Mouse (Mus musculus): Measurements from ENCODE around the gene Sox6. TPM values are rescaled to one million over a fixed set of nuclear protein-coding genes. Genes with fewer than 3 reads are reported as not detected.

Gene Sox6
- polyA plus RNA-seq, 1 experiment from 2014 or later: not detected

DNA sequence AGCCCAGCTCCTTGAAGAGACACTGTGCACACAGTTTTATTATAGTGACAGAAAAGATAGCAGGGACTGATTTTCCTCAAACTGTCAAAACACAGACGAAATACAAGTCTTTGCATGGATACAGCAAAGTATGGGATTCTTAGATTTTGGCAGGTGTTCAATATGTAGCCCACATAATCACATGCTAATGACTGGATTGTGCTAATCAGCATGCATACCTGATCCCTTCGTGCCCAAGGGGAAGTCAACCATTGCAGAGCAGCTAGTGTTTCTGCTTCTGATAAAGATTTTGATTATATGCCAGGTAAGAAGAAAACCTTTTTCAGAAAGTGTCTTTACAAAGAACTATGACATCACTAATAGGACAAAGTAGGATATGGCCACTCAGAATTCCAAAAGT, 245.8 kb downstream of the Sox6 start:
- Histone ChIP-seq H3K36me3 (ENCODE audit: inconsistent target) (no peaks in the 10 kb centered on the region), H3K4me3 (ENCODE audit: inconsistent target) (no peak overlapping the region), H3K27ac (no peak overlapping the region), H3K79me2 (ENCODE audit: inconsistent target) (no peaks in the 10 kb centered on the region)
- 36% methylated on average over 2 of the region's 2 CpGs for WGBS (ENCODE audit: missing documents)

DNA sequence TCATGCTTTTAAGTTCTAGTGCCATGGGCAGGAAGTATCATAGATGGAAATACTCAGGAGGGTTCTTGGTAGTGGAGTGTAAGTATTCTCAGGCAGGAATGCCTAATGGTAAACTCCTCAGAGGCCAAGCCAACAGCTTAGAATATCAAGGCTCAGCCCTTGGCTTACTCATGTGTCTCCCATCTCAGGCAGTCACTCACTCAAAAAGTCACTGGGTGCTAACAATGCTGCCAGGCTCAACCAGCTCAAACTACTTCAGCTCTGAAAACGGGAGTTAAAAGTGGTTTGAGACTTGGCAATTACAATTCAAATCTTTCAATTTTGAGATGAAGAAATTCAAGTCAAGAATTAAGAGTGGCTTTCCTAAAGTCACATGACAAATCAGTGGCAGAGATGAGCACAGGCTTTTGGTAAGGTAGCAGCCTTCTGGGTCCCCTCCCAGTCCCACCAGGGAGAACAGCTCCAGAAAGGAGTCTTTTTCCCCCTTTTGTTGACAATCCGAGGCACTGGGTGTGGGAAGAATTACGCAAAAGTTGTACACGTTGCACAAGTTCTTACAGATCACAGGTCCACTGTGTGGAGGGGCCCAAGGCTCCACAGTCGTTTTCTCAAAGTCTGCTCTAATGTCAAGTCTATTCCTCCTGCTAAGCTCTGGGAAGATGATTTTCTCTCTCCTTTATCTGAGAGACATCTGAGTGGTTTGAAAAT, 249.3 kb downstream of the Sox6 start:
- Histone ChIP-seq H3K27ac (no peak overlapping the region), H3K79me2 (ENCODE audit: inconsistent target) (no peaks in the 10 kb centered on the region), H3K36me3 (ENCODE audit: inconsistent target) (no peaks in the 10 kb centered on the region), H3K4me3 (ENCODE audit: inconsistent target) (no peak overlapping the region)
- 64% methylated on average over 5 of the region's 5 CpGs for WGBS (ENCODE audit: missing documents)

DNA sequence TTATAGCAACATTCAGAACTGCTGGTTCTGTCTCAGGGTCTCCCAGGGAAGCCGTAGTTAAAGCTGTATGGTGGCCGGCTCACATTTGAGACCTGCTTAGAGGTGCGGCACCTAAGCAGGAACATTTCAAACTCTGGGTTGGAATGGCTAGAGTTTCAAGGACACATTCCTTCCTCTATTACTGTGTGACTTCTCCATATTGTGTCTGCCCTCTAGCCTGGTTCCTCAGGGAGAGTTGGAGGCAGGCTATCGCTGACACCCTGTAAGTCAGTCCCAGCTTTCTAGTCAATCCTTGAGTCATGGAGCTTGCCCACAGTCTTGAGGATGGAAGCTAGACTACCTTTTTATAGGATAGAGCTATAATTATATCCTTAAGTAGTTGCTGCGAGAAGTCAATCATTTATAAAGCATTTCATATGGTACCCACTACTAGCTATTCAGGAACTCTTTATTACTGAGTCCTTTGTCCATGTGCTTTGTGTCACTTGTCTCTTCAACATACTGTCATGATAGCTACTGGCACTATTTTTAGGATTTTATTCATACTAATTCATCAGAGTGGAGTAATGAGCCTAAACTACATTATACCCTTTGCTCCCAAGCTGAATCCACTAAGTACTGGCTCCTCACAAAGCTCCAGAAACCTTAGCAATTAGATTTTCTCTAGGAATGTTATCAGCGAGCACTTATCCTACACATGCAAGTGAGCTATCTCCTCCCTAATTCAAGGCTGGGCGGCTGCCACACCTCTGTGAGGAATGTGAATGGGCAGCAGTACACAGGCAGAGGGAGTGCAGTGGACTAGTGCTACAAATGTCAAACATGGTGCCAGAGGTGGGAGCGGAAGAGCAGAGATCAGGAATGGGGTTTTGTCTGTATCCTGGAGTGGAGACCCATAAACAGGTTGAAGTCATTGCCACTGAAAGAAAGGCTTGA, 254.3 kb downstream of the Sox6 start:
- Histone ChIP-seq H3K79me2 (ENCODE audit: inconsistent target) (no peaks in the 10 kb centered on the region), H3K36me3 (ENCODE audit: inconsistent target) (no peaks in the 10 kb centered on the region), H3K4me3 (ENCODE audit: inconsistent target) (no peak overlapping the region), H3K27ac (no peak overlapping the region)
- 95% methylated on average over 8 of the region's 8 CpGs for WGBS (ENCODE audit: missing documents)

DNA sequence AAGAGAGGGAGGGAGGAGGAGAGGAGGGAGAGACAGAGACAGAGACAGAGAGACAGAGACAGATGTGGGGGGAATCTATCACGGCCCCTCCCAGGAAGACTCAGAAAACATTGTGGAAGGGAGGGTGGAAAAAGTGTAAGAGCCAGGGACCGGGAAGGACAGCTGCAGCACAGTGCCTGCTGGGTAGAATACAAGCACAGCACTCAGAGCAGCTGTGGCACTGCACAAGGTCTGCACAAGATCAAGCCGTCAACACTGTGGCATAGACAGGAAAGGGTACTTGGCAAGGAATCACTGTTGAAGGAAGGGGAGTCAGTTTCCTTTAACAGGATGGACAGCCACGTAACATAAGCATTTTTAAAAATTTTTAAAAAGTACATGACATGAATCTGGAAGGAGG, 258.4 kb downstream of the Sox6 start:
- H3K4me3 ChIP-seq (ENCODE audit: inconsistent target): no peak overlapping the region

DNA sequence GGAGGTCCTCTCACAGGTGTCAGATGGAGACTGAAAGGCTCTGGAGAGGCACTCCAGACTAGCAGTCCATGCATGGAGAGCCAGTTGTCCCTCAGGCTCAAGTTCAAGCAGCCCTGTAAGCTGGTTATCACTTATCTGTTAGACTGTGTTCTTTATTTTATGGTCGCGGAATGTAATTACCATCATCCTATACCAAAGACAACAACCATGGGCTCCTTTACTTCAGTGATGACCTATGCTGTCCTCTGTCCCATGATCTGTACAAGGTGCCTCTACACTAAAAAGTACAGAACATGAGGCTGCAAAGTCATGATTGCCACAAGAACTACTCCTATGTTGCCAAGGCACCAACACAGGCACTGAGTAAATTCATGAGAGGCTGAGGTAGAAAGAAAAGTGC, 259.1 kb downstream of the Sox6 start:
- 94% methylated on average over 2 of the region's 2 CpGs for WGBS (ENCODE audit: missing documents)
- H3K36me3 ChIP-seq (ENCODE audit: inconsistent target): no peaks in the 10 kb centered on the region
- no peak overlapping the region for H3K27ac ChIP-seq
- no peak overlapping the region for H3K4me3 ChIP-seq (ENCODE audit: inconsistent target)
- H3K79me2 ChIP-seq (ENCODE audit: inconsistent target): no peaks in the 10 kb centered on the region

More for the DNA sequence above, 258.4 kb downstream of the Sox6 start:
- Histone ChIP-seq H3K27ac (no peak overlapping the region), H3K79me2 (ENCODE audit: inconsistent target) (no peaks in the 10 kb centered on the region), H3K36me3 (ENCODE audit: inconsistent target) (no peaks in the 10 kb centered on the region)
- WGBS (ENCODE audit: missing documents): 72% methylated on average over 4 of the region's 4 CpGs

DNA sequence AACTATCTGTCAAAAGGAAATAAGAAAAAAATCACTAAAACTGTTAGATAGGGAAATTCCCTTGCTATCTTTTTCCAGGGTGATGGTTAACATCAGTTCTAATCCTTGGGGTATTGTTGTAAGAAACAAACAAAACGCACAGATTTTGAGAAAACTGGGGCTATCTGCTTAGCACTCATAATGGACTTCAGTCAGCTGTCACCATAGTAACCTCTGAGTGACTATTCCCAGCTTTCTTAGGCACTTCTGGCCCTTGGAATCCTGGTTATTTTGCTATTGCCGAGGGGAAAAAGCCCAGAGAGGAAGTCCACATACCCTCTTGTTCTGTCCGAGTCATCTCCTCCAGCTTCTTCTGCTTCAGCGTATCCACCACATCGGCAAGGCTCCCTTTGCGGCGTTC, 261.9 kb downstream of the Sox6 start:
- H3K79me2 ChIP-seq (ENCODE audit: inconsistent target): no peaks in the 10 kb centered on the region
- 93% methylated on average over 7 of the region's 7 CpGs for WGBS (ENCODE audit: missing documents)
- H3K4me3 ChIP-seq (ENCODE audit: inconsistent target): no peak overlapping the region
- no peak overlapping the region for H3K27ac ChIP-seq
- H3K36me3 ChIP-seq (ENCODE audit: inconsistent target): no peaks in the 10 kb centered on the region

DNA sequence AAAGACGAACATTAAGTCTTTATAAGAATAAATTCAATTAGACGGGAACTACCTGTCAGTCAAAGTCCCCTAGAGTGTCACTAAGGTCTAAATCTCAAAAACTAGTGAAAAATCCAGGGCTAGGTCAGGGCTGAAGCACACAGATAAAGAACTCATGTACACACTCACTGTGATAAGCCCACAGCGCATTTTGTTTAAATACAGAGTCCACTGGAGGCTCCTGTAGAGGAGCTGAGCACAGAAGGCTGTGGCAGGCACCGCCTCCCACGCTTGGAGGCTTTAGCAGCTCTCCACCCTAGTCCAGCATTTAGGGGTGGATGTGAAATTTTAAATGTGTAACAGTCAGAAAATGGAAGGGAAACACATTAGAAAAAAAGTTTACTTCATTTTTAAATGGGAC, 262.3 kb downstream of the Sox6 start:
- Histone ChIP-seq H3K36me3 (ENCODE audit: inconsistent target) (no peaks in the 10 kb centered on the region), H3K27ac (no peak overlapping the region), H3K4me3 (ENCODE audit: inconsistent target) (no peak overlapping the region), H3K79me2 (ENCODE audit: inconsistent target) (no peaks in the 10 kb centered on the region)
- WGBS (ENCODE audit: missing documents): 95% methylated on average over 5 of the region's 5 CpGs

DNA sequence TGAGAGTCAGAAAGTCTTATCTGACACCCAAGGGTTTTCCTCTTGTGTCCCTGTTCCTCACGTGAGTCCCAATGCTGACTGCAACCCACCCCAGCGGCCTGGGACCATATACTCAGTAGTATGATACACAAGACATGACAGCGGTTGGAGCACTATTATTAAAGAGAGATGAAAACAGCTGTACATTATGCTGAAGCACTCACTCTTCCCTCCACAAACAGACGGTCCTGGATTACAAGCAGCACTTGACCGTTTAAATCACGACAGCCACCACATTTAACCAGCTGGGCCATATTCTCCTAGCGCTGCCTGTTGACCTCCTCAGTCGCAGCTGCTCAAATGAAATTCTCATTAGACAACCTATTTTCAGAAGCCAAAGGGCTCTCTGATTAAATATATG, 272.3 kb downstream of the Sox6 start:
- WGBS (ENCODE audit: missing documents): 96% methylated on average over 8 of the region's 8 CpGs
- H3K4me3 ChIP-seq (ENCODE audit: inconsistent target): no peak overlapping the region
- H3K27ac ChIP-seq: no peak overlapping the region
- no peaks in the 10 kb centered on the region for H3K36me3 ChIP-seq (ENCODE audit: inconsistent target)
- H3K79me2 ChIP-seq (ENCODE audit: inconsistent target): no peaks in the 10 kb centered on the region

DNA sequence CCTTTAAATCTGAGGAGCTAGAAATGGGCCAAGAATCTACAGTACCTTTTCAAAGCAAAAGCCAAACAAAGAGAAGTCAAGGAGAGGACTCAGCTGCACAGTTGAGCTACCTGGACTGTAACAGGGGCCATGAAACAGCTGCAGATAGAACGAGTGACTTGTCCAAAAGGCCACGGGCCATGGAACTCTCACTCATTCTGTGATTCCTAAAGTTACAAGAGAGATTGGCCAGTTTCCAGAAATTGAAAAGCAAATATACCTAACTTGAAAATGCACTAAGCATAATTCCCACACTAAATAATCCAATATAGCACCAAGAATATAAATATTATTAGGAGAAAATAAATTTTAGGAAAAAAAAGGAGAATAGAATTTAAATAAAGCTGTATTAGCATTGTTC, 274.7 kb downstream of the Sox6 start:
- H3K36me3 ChIP-seq (ENCODE audit: inconsistent target): no peaks in the 10 kb centered on the region
- WGBS (ENCODE audit: missing documents): 95% methylated on average over 2 of the region's 2 CpGs
- no peak overlapping the region for H3K27ac ChIP-seq

DNA sequence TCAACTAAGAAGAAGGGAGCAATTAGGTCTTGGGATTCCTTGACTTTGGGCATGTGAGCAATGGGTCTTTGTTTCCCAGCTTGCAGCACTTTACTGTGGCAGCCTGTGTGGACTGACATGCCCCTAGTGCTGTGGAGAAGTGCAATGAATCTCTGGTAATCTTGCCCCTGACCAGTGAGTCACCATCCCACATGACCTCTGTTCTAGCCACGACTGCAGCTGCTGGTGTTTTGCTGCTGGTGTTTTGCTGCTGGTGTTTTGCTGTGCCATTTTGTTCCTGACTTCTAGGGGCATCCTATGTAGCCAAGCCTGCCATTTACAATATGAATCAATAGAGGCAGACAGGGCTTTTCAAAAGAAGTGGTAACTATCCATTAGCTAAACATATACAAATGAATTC, 280.4 kb downstream of the Sox6 start:
- Histone ChIP-seq H3K27ac (no peak overlapping the region), H3K36me3 (ENCODE audit: inconsistent target) (no peaks in the 10 kb centered on the region), H3K79me2 (ENCODE audit: inconsistent target) (no peaks in the 10 kb centered on the region), H3K4me3 (ENCODE audit: inconsistent target) (no peak overlapping the region)
- 33% methylated on average over 1 of the region's 1 CpGs for WGBS (ENCODE audit: missing documents)

More for the DNA sequence above, 274.7 kb downstream of the Sox6 start:
- no peaks in the 10 kb centered on the region for H3K79me2 ChIP-seq (ENCODE audit: inconsistent target)
- H3K4me3 ChIP-seq (ENCODE audit: inconsistent target): no peak overlapping the region

DNA sequence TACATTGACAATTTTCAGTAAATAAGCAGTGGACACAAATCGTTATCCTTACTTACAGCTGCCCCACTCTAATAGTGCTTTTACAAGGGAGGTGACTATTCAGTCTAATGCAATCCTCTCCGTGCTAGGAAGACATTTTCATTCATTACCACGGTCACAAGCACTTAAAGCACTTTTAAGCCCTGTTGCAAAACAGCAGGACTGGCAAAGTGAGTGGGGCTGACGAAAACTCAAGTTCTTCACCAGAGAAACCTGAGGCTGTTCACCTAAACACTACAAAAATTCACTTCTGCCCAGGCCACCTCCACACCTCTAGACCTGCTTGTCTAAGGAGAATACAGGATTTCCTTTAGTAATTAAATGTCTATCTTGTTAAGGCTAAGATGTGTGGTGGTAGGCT, 283.3 kb downstream of the Sox6 start:
- Histone ChIP-seq H3K79me2 (ENCODE audit: inconsistent target) (no peaks in the 10 kb centered on the region), H3K27ac (no peak overlapping the region), H3K4me3 (ENCODE audit: inconsistent target) (no peak overlapping the region), H3K36me3 (ENCODE audit: inconsistent target) (no peaks in the 10 kb centered on the region)
- 85% methylated on average over 4 of the region's 4 CpGs for WGBS (ENCODE audit: missing documents)

DNA sequence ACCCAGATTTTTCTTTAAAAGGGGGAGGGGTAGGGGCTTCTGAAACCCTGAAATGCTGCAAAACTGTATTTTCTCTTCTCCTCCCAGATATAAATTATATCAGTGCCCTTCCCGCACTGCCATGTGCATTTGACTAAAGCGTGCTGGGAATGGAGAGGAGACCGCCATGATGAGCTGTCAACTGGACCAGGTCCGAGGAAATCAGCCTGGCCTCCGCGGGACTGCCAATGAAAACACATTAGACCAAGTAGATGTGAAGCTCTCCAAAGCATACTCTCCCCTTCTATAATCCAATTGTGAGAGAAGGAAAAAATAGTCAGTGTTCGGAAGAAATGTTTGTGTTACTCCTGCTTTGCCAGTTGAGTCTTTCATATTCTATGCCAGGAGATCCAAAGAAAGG, 284.4 kb downstream of the Sox6 start:
- Histone ChIP-seq H3K36me3 (ENCODE audit: inconsistent target) (no peaks in the 10 kb centered on the region), H3K4me3 (ENCODE audit: inconsistent target) (no peak overlapping the region), H3K27ac (no peak overlapping the region), H3K79me2 (ENCODE audit: inconsistent target) (no peaks in the 10 kb centered on the region)
- 95% methylated on average over 7 of the region's 7 CpGs for whole genome bisulfite sequencing (ENCODE audit: missing documents)

DNA sequence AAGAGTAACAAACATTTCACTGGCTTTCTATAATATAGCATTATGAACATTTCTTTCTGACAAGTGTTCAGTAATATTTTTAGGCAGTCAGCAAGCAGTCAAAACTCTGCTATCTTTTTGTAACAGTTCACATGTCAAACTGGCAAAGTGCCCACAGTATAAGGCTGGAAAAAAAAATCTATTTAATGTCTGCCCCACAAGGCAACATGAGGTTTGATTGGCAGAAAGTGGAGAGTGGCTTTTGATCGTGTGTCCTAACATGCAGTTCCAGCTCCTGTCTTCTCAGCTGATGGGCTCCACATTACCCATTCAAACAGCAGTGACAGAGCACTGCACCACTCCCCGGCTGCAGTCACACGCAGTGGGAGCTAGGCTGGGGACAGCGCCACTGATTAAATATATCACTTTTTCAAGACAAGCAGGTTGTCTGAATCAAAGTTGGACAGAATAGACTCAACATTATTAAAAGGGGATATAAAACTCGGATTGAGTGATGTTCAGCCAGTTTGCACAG, 286.4 kb downstream of the Sox6 start:
- no peak overlapping the region for H3K27ac ChIP-seq
- H3K79me2 ChIP-seq (ENCODE audit: inconsistent target): no peaks in the 10 kb centered on the region
- 73% methylated on average over 5 of the region's 5 CpGs for WGBS (ENCODE audit: missing documents)
- H3K4me3 ChIP-seq (ENCODE audit: inconsistent target): no peak overlapping the region
- H3K36me3 ChIP-seq (ENCODE audit: inconsistent target): no peaks in the 10 kb centered on the region

DNA sequence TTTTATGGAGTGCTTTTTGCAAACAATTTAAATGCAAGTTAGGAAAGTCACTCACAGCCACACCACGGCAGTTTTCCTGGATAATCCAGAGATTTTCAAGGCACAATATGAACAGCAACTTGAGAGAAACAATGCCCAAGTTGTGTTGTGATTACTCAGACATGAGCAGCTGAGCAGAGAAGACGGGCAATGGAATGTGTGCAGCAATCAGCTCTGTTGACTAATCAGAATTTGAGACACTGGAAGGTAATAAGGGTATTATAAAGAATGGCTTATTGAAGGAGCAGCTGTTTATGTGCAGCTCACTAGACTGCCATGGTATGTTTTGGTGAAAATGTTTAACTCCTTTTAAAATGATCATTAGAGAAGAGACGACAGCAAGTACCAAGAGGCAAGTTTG, 287.5 kb downstream of the Sox6 start:
- Histone ChIP-seq H3K36me3 (ENCODE audit: inconsistent target) (no peaks in the 10 kb centered on the region), H3K4me3 (ENCODE audit: inconsistent target) (no peak overlapping the region), H3K27ac (no peak overlapping the region), H3K79me2 (ENCODE audit: inconsistent target) (no peaks in the 10 kb centered on the region)
- WGBS (ENCODE audit: missing documents): 90% methylated on average over 3 of the region's 3 CpGs

DNA sequence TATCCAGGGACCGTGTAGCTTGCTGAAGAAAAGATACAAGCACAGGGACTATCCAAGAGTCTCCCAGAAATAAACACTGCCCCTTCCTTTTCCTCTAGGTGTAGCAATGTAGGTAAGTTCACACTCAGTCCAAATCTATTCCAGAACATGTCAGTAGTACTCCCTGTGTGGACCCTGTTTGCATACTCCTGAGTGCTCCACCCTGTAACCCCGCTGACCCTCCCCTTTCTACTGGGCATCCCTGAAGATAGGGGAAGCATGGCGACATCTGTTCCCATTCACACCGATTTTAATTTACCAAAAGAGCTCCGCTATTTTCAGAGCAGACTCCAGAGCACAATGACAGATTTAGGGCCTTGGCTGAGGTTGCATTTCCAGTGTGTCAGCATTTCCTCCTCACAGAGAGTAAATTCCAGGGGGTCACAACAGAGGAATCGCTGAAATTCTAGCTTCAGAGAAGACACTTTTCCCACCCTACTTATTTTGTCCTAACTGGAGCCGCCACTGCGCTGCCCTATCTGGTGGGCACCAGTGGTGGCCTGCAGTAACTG, 288.2 kb downstream of the Sox6 start:
- Histone ChIP-seq H3K27ac (no peak overlapping the region), H3K79me2 (ENCODE audit: inconsistent target) (no peaks in the 10 kb centered on the region), H3K36me3 (ENCODE audit: inconsistent target) (no peaks in the 10 kb centered on the region), H3K4me3 (ENCODE audit: inconsistent target) (no peak overlapping the region)
- 55% methylated on average over 8 of the region's 8 CpGs for WGBS (ENCODE audit: missing documents)
